Mouse (Mus musculus) cortical plate, adult 2 months (tissue): Measurements from ENCODE around the gene Ice1. TPM values are rescaled to one million over a fixed set of nuclear protein-coding genes. Genes with fewer than 3 reads are reported as not detected.

ENCODE experiments used
- H3K27ac ChIP-seq: fragments of 200-500 bp; 2 replicates; pipeline ENCODE4 v1.5.1; 2012; ENCODE audit warnings: low read length, control low read depth, inconsistent platforms; ENCODE audit not compliant: insufficient read depth
- H3K4me1 ChIP-seq: fragments of 200-500 bp; 2 replicates; pipeline ENCODE4 v1.6.1; 2011; ENCODE audit warnings: low read length; ENCODE audit not compliant: control insufficient read depth, insufficient read depth
- H3K4me3 ChIP-seq: fragments of 200-500 bp; 2 replicates; pipeline ENCODE4 v1.5.1; 2011; ENCODE audit warnings: mild to moderate bottlenecking, low read length, control low read depth; ENCODE audit not compliant: insufficient read depth
- CTCF ChIP-seq: fragments of 200-500 bp; IDR thresholded peaks from 2 replicates; pipeline ENCODE4 v1.5.1; 2011; ENCODE audit warnings: mild to moderate bottlenecking, control low read depth, low read length; ENCODE audit not compliant: insufficient read depth; ENCODE audit errors: extremely low read depth
- POLR2A ChIP-seq: fragments of 200-500 bp; IDR thresholded peaks from 2 replicates; pipeline ENCODE4 v1.6.1; 2011; ENCODE audit warnings: mild to moderate bottlenecking, low read length, control low read depth; ENCODE audit not compliant: insufficient read depth; ENCODE audit errors: extremely low read depth
- polyA plus RNA-seq: library from polyadenylated mRNA; depleted of rRNA; stranded (reverse); fragments of >200 nt; gene quantifications from 2 replicates; pipeline ENCODE4 v1.2.3, GENCODE M21; 2012

Gene Ice1
- polyA plus RNA-seq, 1 experiment = 99.5 TPM

- no peak for TF ChIP-seq POLR2A
- no peak for TF ChIP-seq CTCF
- Histone ChIP-seq H3K27ac (no peak overlapping the region), H3K4me1 (peaks cover 3% of the 10 kb centered on the region; the same call in 1 of the 2 replicates), H3K4me3 (no peak overlapping the region)
These were observed 15.9 kb downstream of the Ice1 start for GRCm38 (mm10) chr13:70621509-70621908.

GRCm38 (mm10) chr13:70612837-70613236 lies 24.6 kb downstream of the Ice1 start:
- no peak overlapping the region for H3K4me3 ChIP-seq
- TF ChIP-seq CTCF = no peak
- TF ChIP-seq POLR2A = no peak
- H3K4me1 ChIP-seq = no peaks in the 10 kb centered on the region
- no peak overlapping the region for H3K27ac ChIP-seq

- no peak overlapping the region for H3K27ac ChIP-seq
- no peaks in the 10 kb centered on the region for H3K4me1 ChIP-seq
- TF ChIP-seq CTCF (peak; percentile 71), POLR2A (no peak)
- no peak overlapping the region for H3K4me3 ChIP-seq
These were observed 26.7 kb downstream of the Ice1 start for GRCm38 (mm10) chr13:70610431-70611420.

GRCm38 (mm10) chr13:70609632-70610031 lies 27.8 kb downstream of the Ice1 start:
- TF ChIP-seq POLR2A (no peak), CTCF (no peak)
- Histone ChIP-seq H3K27ac (no peak overlapping the region), H3K4me1 (no peaks in the 10 kb centered on the region), H3K4me3 (no peak overlapping the region)

- Histone ChIP-seq H3K4me1 (no peaks in the 10 kb centered on the region), H3K27ac (no peak overlapping the region), H3K4me3 (no peak overlapping the region)
- TF ChIP-seq CTCF (no peak), POLR2A (no peak)
These were observed 32.1 kb downstream of the Ice1 start for GRCm38 (mm10) chr13:70605366-70605765.

GRCm38 (mm10) chr13:70604723-70605122 lies 32.7 kb downstream of the Ice1 start:
- no peak overlapping the region for H3K27ac ChIP-seq
- no peak overlapping the region for H3K4me3 ChIP-seq
- H3K4me1 ChIP-seq = no peaks in the 10 kb centered on the region
- 0 out of 2 replicates have a peak, but pooled peaks have one; percentile 17 for TF ChIP-seq CTCF
- no peak for TF ChIP-seq POLR2A

- Histone ChIP-seq H3K27ac (no peak overlapping the region), H3K4me3 (no peak overlapping the region), H3K4me1 (no peaks in the 10 kb centered on the region)
- TF ChIP-seq CTCF (no peak), POLR2A (no peak)
These were observed 35.9 kb downstream of the Ice1 start for GRCm38 (mm10) chr13:70601566-70601965.

- Histone ChIP-seq H3K4me3 (no peak overlapping the region), H3K27ac (no peak overlapping the region), H3K4me1 (no peaks in the 10 kb centered on the region)
- TF ChIP-seq CTCF (no peak), POLR2A (no peak)
These were observed 37.3 kb downstream of the Ice1 start for GRCm38 (mm10) chr13:70599964-70600619.

- H3K4me1 ChIP-seq = no peaks in the 10 kb centered on the region
- no peak for TF ChIP-seq CTCF
- no peak for TF ChIP-seq POLR2A
- no peak overlapping the region for H3K27ac ChIP-seq
- H3K4me3 ChIP-seq = no peak overlapping the region
These were observed 38.5 kb downstream of the Ice1 start for GRCm38 (mm10) chr13:70598941-70599340.

GRCm38 (mm10) chr13:70596901-70597300 lies 40.5 kb downstream of the Ice1 start:
- no peak for TF ChIP-seq POLR2A
- TF ChIP-seq CTCF = no peak
- H3K4me3 ChIP-seq = no peak overlapping the region
- no peaks in the 10 kb centered on the region for H3K4me1 ChIP-seq
- H3K27ac ChIP-seq = no peak overlapping the region
